Mouse (Mus musculus): ENCODE data around the gene Cox7c.
A peak's percentile ranks its signal among the peaks of the same experiment; 100 is the strongest.
"Not testable (repeated sequence)": the region's sequence is repeated elsewhere in the genome, so short reads cannot be mapped to it uniquely, and the experiment has no call there.

Cox7c gene

DNA sequence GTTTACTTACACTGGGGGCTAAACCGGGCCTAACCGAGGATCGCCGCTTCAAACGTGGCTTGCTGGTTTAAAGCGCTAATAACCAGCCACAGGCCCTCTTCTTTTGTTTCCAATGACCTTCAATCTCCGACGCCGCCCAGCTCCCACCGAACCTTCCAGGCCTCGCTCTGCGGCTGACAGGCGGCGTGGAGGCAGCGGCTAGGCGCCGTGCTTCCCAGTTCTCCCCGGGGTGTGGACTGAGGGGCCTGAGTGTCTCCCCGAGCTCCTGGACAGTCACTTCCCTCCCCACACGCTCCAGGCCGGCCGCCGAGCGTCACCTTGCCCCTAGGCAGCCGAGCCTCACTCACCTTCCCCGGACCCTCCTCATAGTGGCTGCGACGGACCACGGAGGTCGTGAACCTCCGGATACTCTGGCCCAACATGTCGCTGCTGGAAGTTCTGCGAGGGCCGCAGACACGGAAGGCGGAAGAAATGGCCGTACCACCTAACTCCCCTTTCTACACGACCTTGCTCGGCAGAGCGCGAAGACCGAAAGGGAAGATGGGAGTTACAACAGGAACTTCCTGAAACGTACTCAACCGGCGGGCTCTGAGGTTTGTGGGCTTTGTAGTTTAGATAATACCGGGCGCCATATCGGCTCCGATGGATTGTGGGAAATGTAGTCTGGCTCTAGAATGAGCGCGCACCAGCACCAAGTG, at the start of gene Cox7c:
Gene Cox7c, minus strand, starts transcription at position 651 of the 698 bp plus-strand sequence.
- peak; percentile 76 to 84 for DNase-seq

DNA sequence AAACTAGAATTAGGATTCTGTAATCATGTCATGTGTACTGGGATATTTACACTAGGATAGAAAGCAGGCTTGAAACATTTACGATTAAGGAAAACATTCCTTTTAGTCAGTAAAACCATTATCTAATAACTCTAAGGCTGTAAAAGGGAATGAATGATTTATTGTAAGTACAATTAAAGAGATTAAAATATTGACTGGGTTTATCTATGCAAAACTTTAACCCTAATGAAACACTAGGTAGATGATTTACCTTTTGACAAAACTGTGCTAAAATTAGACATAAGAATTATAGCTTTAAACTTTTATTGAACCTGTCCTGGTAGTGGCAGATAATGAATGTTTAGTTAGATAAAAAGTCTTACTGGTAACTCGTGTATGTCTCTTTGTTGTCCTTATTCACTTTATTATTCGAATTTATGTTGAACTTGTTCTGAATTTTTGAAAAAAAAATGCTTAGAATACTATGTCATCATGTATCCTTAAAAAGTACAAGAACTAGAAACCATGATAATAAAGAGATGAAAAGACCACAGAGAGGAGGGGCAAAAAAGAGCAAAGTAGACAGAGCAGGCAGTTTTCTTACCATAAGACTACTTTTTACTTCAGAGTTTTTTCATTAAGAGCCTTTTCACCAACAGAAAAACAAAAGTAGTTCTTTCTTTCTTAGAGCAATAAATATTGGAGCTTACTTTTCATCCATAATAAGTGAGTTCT, 21.5 kb upstream of the Cox7c start:
- DNase-seq = no peak

DNA sequence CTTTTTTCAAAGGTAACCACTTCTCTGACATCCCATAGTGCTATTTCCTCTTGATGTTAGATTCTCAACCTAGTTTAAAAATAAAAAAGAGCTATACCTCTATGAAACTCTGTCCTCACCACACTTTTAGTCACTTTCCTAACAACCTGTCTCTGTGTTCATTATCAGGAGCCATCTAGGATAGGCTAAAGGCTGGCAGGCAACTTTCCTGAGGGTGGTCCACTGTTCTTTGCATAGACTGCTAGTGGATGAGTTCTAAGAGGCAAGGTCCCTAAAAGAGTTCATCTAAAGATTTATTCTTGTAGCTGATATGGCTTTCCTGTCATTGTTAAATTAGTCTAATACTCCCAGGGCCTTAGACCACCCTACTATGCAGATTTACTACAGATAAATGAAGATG, 20.8 kb upstream of the Cox7c start:
- no peak for DNase-seq

DNA sequence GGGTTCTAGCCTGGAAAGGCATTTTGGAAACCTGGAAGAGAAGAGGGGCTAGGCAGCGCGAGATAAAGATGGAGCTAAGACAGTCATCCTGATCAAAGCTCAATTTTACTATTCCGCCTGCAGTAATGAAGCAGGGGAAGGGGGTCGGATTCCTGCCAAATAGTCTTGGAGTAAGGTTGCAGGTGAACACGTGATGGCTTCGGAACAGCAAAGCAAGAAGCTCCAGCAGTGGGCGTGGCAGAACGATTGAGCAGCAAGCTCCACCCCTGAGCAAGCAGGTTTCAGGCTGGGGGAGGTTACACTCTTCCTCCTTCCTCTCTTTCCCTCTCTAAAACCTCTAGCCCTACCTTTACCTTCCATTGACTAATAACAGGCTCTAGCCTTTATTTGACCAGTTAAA, 7.4 kb upstream of the Cox7c start:
- DNase-seq = not testable (repeated sequence)

DNA sequence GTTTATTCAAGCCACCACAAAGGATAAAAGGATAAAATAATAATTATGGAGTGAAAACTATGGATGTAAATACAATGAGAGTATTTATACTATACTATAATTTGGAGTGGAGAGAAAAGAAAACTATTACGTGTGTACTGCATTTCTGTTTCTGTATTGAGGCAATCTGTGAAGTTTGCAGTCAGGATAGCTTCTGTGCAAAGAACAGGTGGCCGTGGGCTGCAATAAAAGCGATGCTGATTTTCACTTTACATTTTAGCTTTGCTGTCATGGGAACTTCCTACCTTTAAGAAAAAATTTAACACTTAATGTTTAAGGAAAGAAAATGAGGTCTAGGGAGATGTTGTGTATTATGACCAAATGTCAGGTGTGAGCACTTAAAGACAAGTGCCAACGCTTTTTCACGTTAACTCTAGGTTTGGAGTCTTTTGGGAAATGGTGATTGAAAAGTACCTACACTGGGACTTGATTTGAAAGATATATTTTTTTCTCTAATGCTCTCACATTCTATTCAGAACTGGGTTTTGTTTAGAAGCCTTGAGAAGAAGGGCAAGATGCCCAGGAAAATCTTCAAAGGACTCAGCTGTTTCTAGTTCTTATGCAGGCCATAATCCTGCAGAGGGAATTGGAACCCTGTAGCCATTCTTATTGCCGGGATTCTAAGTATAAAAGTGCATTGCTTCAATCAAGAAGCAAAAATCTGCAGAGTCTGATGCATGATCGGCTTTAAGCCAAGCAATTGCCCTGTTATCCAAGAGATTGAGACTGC, 41.6 kb downstream of the Cox7c start:
- no peak for DNase-seq

Data from thymus, postnatal 36 days (tissue).